Mouse (Mus musculus) olfactory bulb, adult 2 months (tissue): Measurements from ENCODE around the gene Mical3. TPM values are rescaled to one million over a fixed set of nuclear protein-coding genes. Genes with fewer than 3 reads are reported as not detected.
A peak's percentile ranks its signal among the peaks of the same experiment; 100 is the strongest.

Source experiments
- H3K27ac ChIP-seq: fragments of 200-500 bp; 2 replicates; pipeline ENCODE4 v1.5.1; 2012; ENCODE audit warnings: low read depth, low read length; ENCODE audit not compliant: insufficient read depth
- H3K4me1 ChIP-seq: fragments of 200-500 bp; 2 replicates; pipeline ENCODE4 v1.6.1; 2012; ENCODE audit warnings: low read length; ENCODE audit not compliant: control insufficient read depth, insufficient read depth
- H3K4me3 ChIP-seq: fragments of 200-500 bp; 2 replicates; pipeline ENCODE4 v1.5.1; 2012; ENCODE audit warnings: mild to moderate bottlenecking, low read depth, low read length, moderate library complexity; ENCODE audit not compliant: insufficient read depth
- CTCF ChIP-seq: fragments of 200-500 bp; IDR thresholded peaks from 2 replicates; pipeline ENCODE4 v1.5.1; 2012; ENCODE audit warnings: low read depth, mild to moderate bottlenecking, low read length, moderate library complexity; ENCODE audit not compliant: insufficient read depth
- POLR2A ChIP-seq: fragments of 200-500 bp; IDR thresholded peaks from 2 replicates; pipeline ENCODE4 v1.6.1; 2012; ENCODE audit warnings: mild to moderate bottlenecking, low read depth, low read length, moderate library complexity; ENCODE audit not compliant: insufficient read depth
- WGBS: fragments of 180-500 bp; shearing (Covaris S2); methylation state at CpG from one replicate; pipeline ENCODE4 v1.1.7; 2018; 5-methylcytosine and 5-hydroxymethylcytosine counted together
- polyA plus RNA-seq: library from polyadenylated mRNA; stranded (reverse); fragments of >200 nt; gene quantifications from 2 replicates; pipeline ENCODE4 v1.2.4, GENCODE M21; 2012; ENCODE audit warnings: low replicate concordance; ENCODE audit not compliant: missing spikeins, insufficient read depth, insufficient read length

Mical3 gene
- polyA plus RNA-seq, 1 experiment: 277 TPM

- TF ChIP-seq CTCF (no peak), POLR2A (no peak)
- Histone ChIP-seq H3K4me1 (peaks cover 2% of the 10 kb centered on the region; the same call in 1 of the 2 replicates), H3K27ac (no peak overlapping the region), H3K4me3 (no peak overlapping the region)
- WGBS: 91% methylated on average over 8 of the region's 8 CpGs
These were observed 121.1 kb downstream of the Mical3 start for GRCm38 (mm10) chr6:121009651-121010050.

DNA sequence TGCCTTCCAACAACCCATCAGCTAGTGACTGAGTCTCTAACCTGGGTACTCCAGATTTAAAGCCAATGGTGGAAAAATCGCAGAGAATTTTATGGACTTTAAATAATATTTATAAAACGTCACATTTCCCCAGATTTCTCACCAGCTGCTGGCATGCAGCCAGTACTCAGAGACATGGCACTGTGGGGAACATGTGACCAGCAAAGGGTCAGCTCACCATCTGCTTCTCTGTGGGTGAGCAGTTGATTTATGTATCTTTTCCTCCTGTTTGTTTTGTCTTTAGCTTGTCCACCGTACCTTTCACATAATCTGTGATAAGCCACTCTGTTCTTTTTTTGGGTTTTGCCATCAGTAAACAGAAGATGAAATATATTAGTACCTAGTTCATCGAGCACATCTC, 125.8 kb downstream of the Mical3 start:
- 65% methylated on average over 4 of the region's 4 CpGs for WGBS
- TF ChIP-seq POLR2A (no peak), CTCF (no peak)
- Histone ChIP-seq H3K27ac (no peak overlapping the region), H3K4me3 (no peak overlapping the region), H3K4me1 (peaks cover 3% of the 10 kb centered on the region)

GRCm38 (mm10) chr6:121002952-121003351, 127.8 kb downstream of the Mical3 start:
- Histone ChIP-seq H3K4me3 (no peak overlapping the region), H3K4me1 (peaks cover 4% of the 10 kb centered on the region), H3K27ac (no peak overlapping the region)
- WGBS: 60% methylated on average over 3 of the region's 3 CpGs
- no peak for TF ChIP-seq CTCF
- TF ChIP-seq POLR2A: no peak

GRCm38 (mm10) chr6:120999860-121000526, 130.8 kb downstream of the Mical3 start:
- Histone ChIP-seq H3K27ac (0 out of 2 replicates have a peak overlapping the region, but pooled peaks have one; percentile 2), H3K4me1 (peaks cover 4% of the 10 kb centered on the region), H3K4me3 (no peak overlapping the region)
- TF ChIP-seq POLR2A (no peak), CTCF (no peak)
- 42% methylated on average over 8 of the region's 8 CpGs for WGBS

- no peak for TF ChIP-seq POLR2A
- TF ChIP-seq CTCF: no peak
- Histone ChIP-seq H3K4me1 (peaks cover 8% of the 10 kb centered on the region), H3K4me3 (no peak overlapping the region), H3K27ac (no peak overlapping the region)
- WGBS: 75% methylated on average over 5 of the region's 5 CpGs
These were observed 131.7 kb downstream of the Mical3 start for GRCm38 (mm10) chr6:120999087-120999486.

DNA sequence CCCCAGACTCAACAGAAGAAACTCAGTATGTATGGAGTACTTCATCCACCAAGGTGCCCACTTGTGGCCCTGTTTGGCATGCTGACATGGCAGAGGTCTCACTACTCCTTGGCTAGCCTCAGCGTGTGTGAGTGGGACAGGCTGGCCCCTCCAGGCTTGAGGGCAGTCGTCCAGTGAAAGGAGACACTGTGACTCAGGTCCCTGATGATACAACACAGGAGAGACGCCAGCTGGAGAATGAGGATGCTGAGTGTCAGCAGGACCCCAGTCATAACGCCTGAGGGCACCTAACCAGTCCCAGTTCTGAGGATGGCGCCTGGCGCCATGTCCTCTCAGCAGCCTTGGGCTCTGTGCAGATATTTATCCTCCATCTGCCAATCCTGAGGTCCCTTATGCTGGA, 134.2 kb downstream of the Mical3 start:
- TF ChIP-seq POLR2A (no peak), CTCF (no peak)
- Histone ChIP-seq H3K4me1 (peaks cover 13% of the 10 kb centered on the region), H3K4me3 (no peak overlapping the region), H3K27ac (no peak overlapping the region)
- 88% methylated on average over 6 of the region's 6 CpGs for WGBS

- TF ChIP-seq POLR2A: no peak
- Histone ChIP-seq H3K4me1 (peaks cover 13% of the 10 kb centered on the region), H3K27ac (no peak overlapping the region), H3K4me3 (no peak overlapping the region)
- WGBS: 74% methylated on average over 9 of the region's 9 CpGs
These were observed 135.3 kb downstream of the Mical3 start for GRCm38 (mm10) chr6:120995541-120995940.

- Histone ChIP-seq H3K27ac (no peak overlapping the region), H3K4me3 (no peak overlapping the region), H3K4me1 (peaks cover 20% of the 10 kb centered on the region)
- WGBS: 88% methylated on average over 6 of the region's 6 CpGs
- no peak for TF ChIP-seq CTCF
- TF ChIP-seq POLR2A: no peak
These were observed 138.9 kb downstream of the Mical3 start for GRCm38 (mm10) chr6:120991857-120992256.

DNA sequence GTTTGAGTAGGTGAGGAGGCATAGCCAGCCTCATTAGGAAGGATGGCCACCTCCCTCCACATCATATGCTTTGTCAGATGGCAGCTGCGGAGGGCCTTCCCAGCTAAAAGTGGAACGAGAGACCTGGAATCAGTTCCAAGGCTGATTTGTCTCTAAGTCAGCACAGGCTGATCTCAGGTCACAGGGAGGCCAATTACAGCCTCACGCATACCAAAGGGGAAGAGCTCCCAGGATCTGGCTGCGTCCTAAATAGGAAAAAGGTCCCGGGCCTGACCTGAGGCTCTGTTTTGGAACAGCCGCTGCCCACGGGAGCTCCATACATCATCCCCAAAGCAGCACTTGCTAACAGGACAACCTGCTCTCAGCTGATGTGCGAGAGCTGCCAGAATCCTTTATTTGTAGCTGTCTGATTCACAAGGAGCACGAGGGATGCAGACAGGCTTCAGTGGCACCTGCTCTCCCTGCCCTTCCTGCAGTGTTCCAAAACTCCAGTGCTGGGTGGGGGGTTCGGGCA, 143.2 kb downstream of the Mical3 start:
- Histone ChIP-seq H3K4me1 (peaks cover 22% of the 10 kb centered on the region), H3K4me3 (no peak overlapping the region), H3K27ac (peak overlapping the region; percentile 21; the same call in 1 of the 2 replicates)
- no peak for TF ChIP-seq CTCF
- WGBS: 41% methylated on average over 10 of the region's 10 CpGs
